Mouse (Mus musculus) liver, embryonic 15.5 days (tissue): ENCODE results near the gene Fgfr1op2. TPM values are rescaled to one million over a fixed set of nuclear protein-coding genes. Genes with fewer than 3 reads are reported as not detected.

ENCODE experiments used
- ATAC-seq: fragments of 200-750 bp; cut with Nextera tagmentation; 2 replicates; pipeline ENCODE4 v1.8.0; 2017; ENCODE audit warnings: moderate number of reproducible peaks, mild to moderate bottlenecking, moderate library complexity; ENCODE audit not compliant: insufficient read depth
- H3K27ac ChIP-seq: fragments of 300-500 bp; sonication (generic); replicated peaks from 2 replicates; pipeline ENCODE4 v1.5.1; 2015; ENCODE audit warnings: mild to moderate bottlenecking, inconsistent platforms
- H3K27me3 ChIP-seq: fragments of 300-500 bp; sonication (generic); 2 replicates; pipeline ENCODE4 v1.6.1; 2015; ENCODE audit warnings: mild to moderate bottlenecking, inconsistent platforms
- H3K36me3 ChIP-seq: fragments of 300-500 bp; sonication (generic); replicated peaks from 2 replicates; pipeline ENCODE4 v1.6.1; 2015; ENCODE audit warnings: moderate library complexity, mild to moderate bottlenecking, inconsistent platforms
- H3K4me1 ChIP-seq: fragments of 300-500 bp; sonication (generic); replicated peaks from 2 replicates; pipeline ENCODE4 v1.6.1; 2015; ENCODE audit warnings: inconsistent platforms
- H3K4me2 ChIP-seq: fragments of 300-500 bp; sonication (generic); 2 replicates; pipeline ENCODE4 v1.6.1; 2015; ENCODE audit warnings: moderate library complexity, mild to moderate bottlenecking, inconsistent platforms
- H3K4me3 ChIP-seq: fragments of 300-500 bp; sonication (generic); replicated peaks from 2 replicates; pipeline ENCODE4 v1.5.1; 2015; ENCODE audit warnings: mild to moderate bottlenecking, inconsistent platforms
- H3K9ac ChIP-seq: fragments of 300-500 bp; sonication (generic); 2 replicates; pipeline ENCODE4 v1.6.1; 2015; ENCODE audit warnings: moderate library complexity, mild to moderate bottlenecking, inconsistent platforms
- H3K9me3 ChIP-seq: fragments of 300-500 bp; sonication (generic); replicated peaks from 2 replicates; pipeline ENCODE4 v1.6.1; 2016; ENCODE audit warnings: inconsistent platforms
- WGBS: fragments of 180-500 bp; shearing (Covaris S2); methylation state at CpG from one replicate; pipeline ENCODE4 v1.1.7; 2015; ENCODE audit warnings: mixed read lengths; ENCODE audit not compliant: insufficient replicate concordance; 5-methylcytosine and 5-hydroxymethylcytosine counted together
- polyA plus RNA-seq: library from polyadenylated mRNA; unstranded; fragments of >200 nt; fragmentation: Nextera tagmentation; extraction: Ambion mirVana; gene quantifications from 2 replicates; pipeline ENCODE4 v1.2.1, GENCODE M21; 2015

Gene Fgfr1op2
- polyA plus RNA-seq, result 81.0 and 83.4 TPM in 2 replicates

- Histone ChIP-seq H3K27ac (peak within 1 kb of the TSS; percentile 99), H3K27me3 (no peaks in the 10 kb centered on the region), H3K4me2 (peak within 1 kb of the TSS; percentile 85), H3K9me3 (no peaks in the 10 kb centered on the region), H3K4me1 (peaks cover 36% of the 10 kb centered on the region), H3K36me3 (peaks cover 3% of the 10 kb centered on the region; the same call in 1 of the 2 replicates), H3K4me3 (peak within 1 kb of the TSS; percentile 93), H3K9ac (peak within 1 kb of the TSS; percentile 98)
- WGBS, result 0% methylated on average over 13 of the region's 13 CpGs
- ATAC-seq, result no peak; the same call in 1 of the 2 replicates
Observed at GRCm38 (mm10) chr6:146576903-146577302, at the start of gene Fgfr1op2. Gene Fgfr1op2, plus strand, starts transcription at chr6:146577203.

GRCm38 (mm10) chr6:146527537-146527936 is 49.5 kb upstream of the Fgfr1op2 start:
- Histone ChIP-seq H3K9ac (no peak overlapping the region), H3K4me3 (no peak overlapping the region), H3K27me3 (no peaks in the 10 kb centered on the region), H3K9me3 (no peaks in the 10 kb centered on the region), H3K4me2 (no peak overlapping the region), H3K4me1 (no peaks in the 10 kb centered on the region), H3K27ac (no peak overlapping the region), H3K36me3 (no peaks in the 10 kb centered on the region)
- 58% methylated on average over 2 of the region's 2 CpGs for WGBS
- no peak for ATAC-seq

- Histone ChIP-seq H3K4me3 (no peak overlapping the region), H3K36me3 (no peaks in the 10 kb centered on the region), H3K27me3 (no peaks in the 10 kb centered on the region), H3K27ac (no peak overlapping the region), H3K9me3 (no peaks in the 10 kb centered on the region), H3K4me1 (no peaks in the 10 kb centered on the region), H3K4me2 (no peak overlapping the region), H3K9ac (no peak overlapping the region)
- no peak for ATAC-seq
- WGBS, result 34% methylated on average over 7 of the region's 7 CpGs
Observed at GRCm38 (mm10) chr6:146530363-146530762, 46.6 kb upstream of the Fgfr1op2 start.

- Histone ChIP-seq H3K4me1 (no peaks in the 10 kb centered on the region), H3K27me3 (no peaks in the 10 kb centered on the region), H3K9me3 (no peaks in the 10 kb centered on the region), H3K4me3 (no peak overlapping the region), H3K27ac (no peak overlapping the region), H3K9ac (no peak overlapping the region), H3K36me3 (no peaks in the 10 kb centered on the region), H3K4me2 (no peak overlapping the region)
- ATAC-seq, result no peak
- 32% methylated on average over 5 of the region's 5 CpGs for WGBS
Observed at GRCm38 (mm10) chr6:146530769-146531168, 46.2 kb upstream of the Fgfr1op2 start.

GRCm38 (mm10) chr6:146533146-146533545 is 43.9 kb upstream of the Fgfr1op2 start:
- 71% methylated on average over 4 of the region's 4 CpGs for WGBS
- ATAC-seq, result no peak
- H3K4me3 ChIP-seq, result no peak overlapping the region
- no peak overlapping the region for H3K9ac ChIP-seq
- H3K27ac ChIP-seq, result no peak overlapping the region
- no peaks in the 10 kb centered on the region for H3K27me3 ChIP-seq
- H3K4me2 ChIP-seq, result no peak overlapping the region
- no peaks in the 10 kb centered on the region for H3K9me3 ChIP-seq
- no peaks in the 10 kb centered on the region for H3K4me1 ChIP-seq
- H3K36me3 ChIP-seq, result no peaks in the 10 kb centered on the region

- no peak overlapping the region for H3K27ac ChIP-seq
- no peaks in the 10 kb centered on the region for H3K4me1 ChIP-seq
- H3K4me2 ChIP-seq, result no peak overlapping the region
- no peak overlapping the region for H3K9ac ChIP-seq
- no peaks in the 10 kb centered on the region for H3K36me3 ChIP-seq
- no peaks in the 10 kb centered on the region for H3K9me3 ChIP-seq
- ATAC-seq, result no peak
- no peak overlapping the region for H3K4me3 ChIP-seq
- no peaks in the 10 kb centered on the region for H3K27me3 ChIP-seq
- WGBS, result 78% methylated on average over 5 of the region's 5 CpGs
Observed at GRCm38 (mm10) chr6:146535501-146535900, 41.5 kb upstream of the Fgfr1op2 start.

GRCm38 (mm10) chr6:146537111-146537510 is 39.9 kb upstream of the Fgfr1op2 start:
- Histone ChIP-seq H3K4me3 (no peak overlapping the region), H3K27ac (no peak overlapping the region), H3K4me2 (no peak overlapping the region), H3K9me3 (no peaks in the 10 kb centered on the region), H3K9ac (no peak overlapping the region), H3K36me3 (no peaks in the 10 kb centered on the region), H3K4me1 (no peaks in the 10 kb centered on the region), H3K27me3 (no peaks in the 10 kb centered on the region)
- WGBS, result 73% methylated on average over 4 of the region's 4 CpGs
- no peak for ATAC-seq

- no peaks in the 10 kb centered on the region for H3K4me1 ChIP-seq
- 38% methylated on average over 2 of the region's 2 CpGs for WGBS
- H3K4me2 ChIP-seq, result no peak overlapping the region
- H3K9me3 ChIP-seq, result no peaks in the 10 kb centered on the region
- no peak overlapping the region for H3K4me3 ChIP-seq
- H3K36me3 ChIP-seq, result no peaks in the 10 kb centered on the region
- H3K9ac ChIP-seq, result no peak overlapping the region
- no peak for ATAC-seq
- H3K27ac ChIP-seq, result no peak overlapping the region
- H3K27me3 ChIP-seq, result no peaks in the 10 kb centered on the region
Observed at GRCm38 (mm10) chr6:146538071-146538470, 38.9 kb upstream of the Fgfr1op2 start.

GRCm38 (mm10) chr6:146538661-146539060 is 38.3 kb upstream of the Fgfr1op2 start:
- H3K27ac ChIP-seq, result no peak overlapping the region
- no peak for ATAC-seq
- no peaks in the 10 kb centered on the region for H3K36me3 ChIP-seq
- 51% methylated on average over 4 of the region's 4 CpGs for WGBS
- no peak overlapping the region for H3K9ac ChIP-seq
- no peaks in the 10 kb centered on the region for H3K4me1 ChIP-seq
- no peaks in the 10 kb centered on the region for H3K27me3 ChIP-seq
- no peak overlapping the region for H3K4me3 ChIP-seq
- no peaks in the 10 kb centered on the region for H3K9me3 ChIP-seq
- no peak overlapping the region for H3K4me2 ChIP-seq

- H3K9ac ChIP-seq, result no peak overlapping the region
- no peak overlapping the region for H3K4me3 ChIP-seq
- no peaks in the 10 kb centered on the region for H3K4me1 ChIP-seq
- no peaks in the 10 kb centered on the region for H3K36me3 ChIP-seq
- no peak overlapping the region for H3K27ac ChIP-seq
- WGBS, result 56% methylated on average over 3 of the region's 3 CpGs
- no peak for ATAC-seq
- no peaks in the 10 kb centered on the region for H3K9me3 ChIP-seq
- H3K4me2 ChIP-seq, result no peak overlapping the region
- H3K27me3 ChIP-seq, result no peaks in the 10 kb centered on the region
Observed at GRCm38 (mm10) chr6:146540386-146540785, 36.6 kb upstream of the Fgfr1op2 start.

GRCm38 (mm10) chr6:146544622-146545021 is 32.4 kb upstream of the Fgfr1op2 start:
- Histone ChIP-seq H3K27me3 (no peaks in the 10 kb centered on the region), H3K4me2 (no peak overlapping the region), H3K9me3 (no peaks in the 10 kb centered on the region), H3K27ac (no peak overlapping the region), H3K4me1 (no peaks in the 10 kb centered on the region), H3K36me3 (peaks cover 16% of the 10 kb centered on the region), H3K9ac (no peak overlapping the region), H3K4me3 (no peak overlapping the region)
- ATAC-seq, result no peak
- 81% methylated on average over 1 of the region's 1 CpGs for WGBS

GRCm38 (mm10) chr6:146545289-146545865 is 31.6 kb upstream of the Fgfr1op2 start:
- no peaks in the 10 kb centered on the region for H3K27me3 ChIP-seq
- no peak for ATAC-seq
- WGBS, result 63% methylated on average over 5 of the region's 5 CpGs

More at GRCm38 (mm10) chr6:146545289-146545865, 31.6 kb upstream of the Fgfr1op2 start:
- Histone ChIP-seq H3K4me3 (no peak overlapping the region), H3K9ac (no peak overlapping the region), H3K4me1 (no peaks in the 10 kb centered on the region), H3K36me3 (peaks cover 22% of the 10 kb centered on the region), H3K9me3 (no peaks in the 10 kb centered on the region), H3K4me2 (no peak overlapping the region), H3K27ac (no peak overlapping the region)
